ENCODE assay signal across 24 mouse cellular contexts in the genomic region with DNA sequence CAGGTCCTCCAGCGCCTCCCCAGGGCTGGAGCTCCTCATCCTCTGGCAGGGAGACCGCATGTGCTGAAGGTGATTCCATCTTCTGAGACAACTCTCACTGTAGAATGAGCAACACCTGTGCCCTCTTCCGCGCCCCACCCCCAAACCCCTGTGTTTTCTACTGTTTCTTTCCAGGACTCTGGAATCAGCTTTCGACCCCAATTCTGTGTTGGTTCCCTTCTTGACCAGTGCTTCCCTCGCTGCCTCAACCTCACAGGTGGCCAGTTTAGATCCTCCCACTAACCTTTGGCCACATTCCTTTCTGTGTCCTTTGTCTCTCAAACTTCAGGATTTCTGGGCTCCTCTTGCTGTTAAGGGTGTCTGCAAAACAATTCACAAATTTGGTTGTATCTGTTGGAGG. TPM values are rescaled to one million over a fixed set of nuclear protein-coding genes. Genes with fewer than 3 reads are reported as not detected.
DNase-seq lines count a peak whose midpoint lies in the region; ATAC-seq and TF ChIP-seq lines count a peak whose summit lies in the region.
"Had no signal": no experiment of that assay in that cellular context is flagged by ENCODE, and none has a peak within 500 bp of the region (broad histone marks: within the 10 kb centered on the region; RNA-seq: fewer than 3 reads in every experiment).

A gene (minus strand): TSS at position 285 of the 400 bp plus-strand sequence.

- no peak within 1 kb of the TSS for H3K4me2 ChIP-seq in intestine, embryonic 16.5 days (ENCODE audit: low read depth, low read length)
- no peak within 1 kb of the TSS for H3K4me2 ChIP-seq in intestine, embryonic 15.5 days (replicated peaks)
- H3K4me2 ChIP-seq in kidney, embryonic 16.5 days (replicated peaks; ENCODE audit: low read depth, low read length) = no peak within 1 kb of the TSS
- H3K4me2 ChIP-seq: forebrain, embryonic 12.5 days; forebrain, embryonic 15.5 days; heart, embryonic 13.5 days; hindbrain, embryonic 14.5 days had no signal

- ATAC-seq in intestine, embryonic 16.5 days = 0 out of 2 replicates have a peak, but pooled peaks have one; percentile 8
- ATAC-seq in intestine, embryonic 15.5 days = no peak
- no peak for ATAC-seq in kidney, embryonic 16.5 days (ENCODE audit: low FRiP score, low TSS enrichment)
- no peak for ATAC-seq in erythroid progenitor cell, adult 5-6 weeks (replicated peaks; ENCODE audit: low FRiP score, poor library complexity, severe bottlenecking)
- ATAC-seq: forebrain, embryonic 15.5 days had no signal

- no peak for TF ChIP-seq POLR2A in kidney, adult 2 months (IDR thresholded peaks at IDR 0.05; ENCODE audit: low read depth, low read length)

- H3K9ac ChIP-seq in intestine, embryonic 16.5 days (ENCODE audit: low read depth, low read length) = no peak within 1 kb of the TSS
- no peak within 1 kb of the TSS for H3K9ac ChIP-seq in intestine, embryonic 15.5 days
- no peak within 1 kb of the TSS for H3K9ac ChIP-seq in kidney, embryonic 16.5 days (replicated peaks; ENCODE audit: low read length)
- H3K9ac ChIP-seq: forebrain, embryonic 12.5 days; forebrain, embryonic 15.5 days; heart, embryonic 13.5 days; hindbrain, embryonic 14.5 days had no signal

- DNase-seq in kidney, adult 2 months = peak; percentile 90
- DNase-seq in kidney, postnatal 14 days = peak; percentile 60
- DNase-seq in yolk sac, embryonic 10.5 days (ENCODE audit: low spot score) = peak; percentile 13
- no peak for DNase-seq in lung, postnatal 4 days
- DNase-seq: adrenal gland, postnatal 10 days; adrenal gland, postnatal 36 days; cerebellum, adult 18-20 months; cerebellum, adult 9-10 months; cerebellum, postnatal 14 days; gastrocnemius, postnatal 10 days; gastrocnemius, postnatal 36 days; heart, adult 2 months; heart, postnatal 14 days; heart, postnatal 4 days had no signal

- no peak within 1 kb of the TSS for H3K27ac ChIP-seq in intestine, embryonic 16.5 days (ENCODE audit: low read length)
- no peak within 1 kb of the TSS for H3K27ac ChIP-seq in intestine, embryonic 15.5 days
- peak within 1 kb of the TSS; percentile 94 for H3K27ac ChIP-seq in kidney, adult 2 months (ENCODE audit: insufficient read depth, low read depth, low read length)
- no peak within 1 kb of the TSS for H3K27ac ChIP-seq in kidney, embryonic 16.5 days (ENCODE audit: low read length)
- H3K27ac ChIP-seq: forebrain, embryonic 12.5 days; forebrain, embryonic 15.5 days; heart, adult 2 months; heart, embryonic 10.5 days; heart, embryonic 13.5 days; hindbrain, embryonic 14.5 days had no signal

- 77% methylated on average over 6 of the region's 6 CpGs for WGBS in intestine, embryonic 16.5 days
- WGBS in intestine, embryonic 15.5 days = 83% methylated on average over 6 of the region's 6 CpGs
- 59% methylated on average over 6 of the region's 6 CpGs for WGBS in kidney, adult 2 months
- 79% methylated on average over 6 of the region's 6 CpGs for WGBS in kidney, embryonic 16.5 days

- no peaks in the 10 kb centered on the region for H3K9me3 ChIP-seq in intestine, embryonic 16.5 days (ENCODE audit: control insufficient read depth, low read length)
- H3K9me3 ChIP-seq in intestine, embryonic 15.5 days = no peaks in the 10 kb centered on the region
- H3K9me3 ChIP-seq in kidney, embryonic 16.5 days (ENCODE audit: low read length) = no peaks in the 10 kb centered on the region
- H3K9me3 ChIP-seq: forebrain, embryonic 12.5 days; forebrain, embryonic 15.5 days; heart, embryonic 10.5 days; heart, embryonic 13.5 days had no signal

- no peaks in the 10 kb centered on the region for H3K36me3 ChIP-seq in intestine, embryonic 16.5 days (ENCODE audit: control insufficient read depth, insufficient read depth, low read length)
- H3K36me3 ChIP-seq in intestine, embryonic 15.5 days = no peaks in the 10 kb centered on the region
- H3K36me3 ChIP-seq in kidney, adult 2 months (ENCODE audit: control insufficient read depth, insufficient read depth, low read length) = no peaks in the 10 kb centered on the region
- H3K36me3 ChIP-seq in kidney, embryonic 16.5 days (ENCODE audit: insufficient read depth, low read length) = no peaks in the 10 kb centered on the region
- H3K36me3 ChIP-seq: forebrain, embryonic 12.5 days; forebrain, embryonic 15.5 days; heart, embryonic 10.5 days; heart, embryonic 13.5 days had no signal

- no peak for TF ChIP-seq CTCF in kidney, adult 2 months (conservative IDR thresholded peaks at IDR 0.05; ENCODE audit: insufficient read depth, insufficient read length, low read depth, low read length)

- no peak within 1 kb of the TSS for H3K4me3 ChIP-seq in intestine, embryonic 16.5 days (ENCODE audit: low read length)
- H3K4me3 ChIP-seq in intestine, embryonic 15.5 days (replicated peaks) = no peak within 1 kb of the TSS
- H3K4me3 ChIP-seq in kidney, adult 2 months (ENCODE audit: insufficient read depth, low read depth, low read length) = peak within 1 kb of the TSS; percentile 64
- no peak within 1 kb of the TSS for H3K4me3 ChIP-seq in kidney, embryonic 16.5 days (ENCODE audit: low read length)
- H3K4me3 ChIP-seq: forebrain, embryonic 12.5 days; forebrain, embryonic 15.5 days; heart, adult 2 months; heart, embryonic 10.5 days; heart, embryonic 13.5 days had no signal

- H3K27me3 ChIP-seq in intestine, embryonic 16.5 days (replicated peaks; ENCODE audit: control insufficient read depth, insufficient read depth, low read length) = no peaks in the 10 kb centered on the region
- H3K27me3 ChIP-seq in intestine, embryonic 15.5 days (replicated peaks) = no peaks in the 10 kb centered on the region
- H3K27me3 ChIP-seq in kidney, adult 2 months (replicated peaks; ENCODE audit: control insufficient read depth, insufficient read depth, low read length) = no peaks in the 10 kb centered on the region
- no peaks in the 10 kb centered on the region for H3K27me3 ChIP-seq in kidney, embryonic 16.5 days (ENCODE audit: insufficient read depth, low read length)
- H3K27me3 ChIP-seq: forebrain, embryonic 12.5 days; forebrain, embryonic 15.5 days had no signal

- H3K4me1 ChIP-seq in intestine, embryonic 16.5 days (ENCODE audit: control insufficient read depth, insufficient read depth, low read length) = no peaks in the 10 kb centered on the region
- H3K4me1 ChIP-seq in intestine, embryonic 15.5 days (replicated peaks) = no peaks in the 10 kb centered on the region
- H3K4me1 ChIP-seq in kidney, adult 2 months (ENCODE audit: control insufficient read depth, insufficient read depth, low read length) = peaks cover 4% of the 10 kb centered on the region; the same call in 1 of the 2 replicates
- no peaks in the 10 kb centered on the region for H3K4me1 ChIP-seq in kidney, embryonic 16.5 days (ENCODE audit: insufficient read depth, low read length)
- H3K4me1 ChIP-seq: forebrain, embryonic 12.5 days; forebrain, embryonic 15.5 days; heart, embryonic 10.5 days; heart, embryonic 13.5 days had no signal

RNA-seq across cellular contexts. Expression of the gene that starts here (rescaled TPM):
- polyA plus RNA-seq in intestine, embryonic 16.5 days (2015; fragmentation: Nextera tagmentation; extraction: Ambion mirVana) = 0.57 and 0.76 TPM in 2 replicates
- polyA plus RNA-seq in intestine, embryonic 15.5 days (2015; fragmentation: Nextera tagmentation; extraction: Ambion mirVana) = 0.45 and 0.59 TPM in 2 replicates
- 341 and 382 TPM in 2 replicates for polyA plus RNA-seq in kidney, adult 2 months (2012; rRNA removed)
- 5.7 and 7.9 TPM in 2 replicates for polyA plus RNA-seq in kidney, embryonic 16.5 days (2015; fragmentation: Nextera tagmentation; extraction: Ambion mirVana)
- total RNA-seq in erythroid progenitor cell, adult 5-6 weeks (2015; ENCODE audit: low replicate concordance) = 2.5 and 7.1 TPM in 2 replicates
- total RNA-seq in erythroid progenitor cell, adult 5-6 weeks (2017; ENCODE audit: low replicate concordance) = 3.4 and 5.1 TPM in 2 replicates
- total RNA-seq: adrenal gland, postnatal 36 days; gastrocnemius, adult 18-20 months; gastrocnemius, postnatal 10 days; gastrocnemius, postnatal 36 days; heart, adult 2 months; heart, postnatal 14 days; heart, postnatal 4 days had no signal

Comparison
In these comparisons a context has a peak if more than half of its experiments do, and no peak if none do; other contexts are left out.
1. RNA of the gene that starts here (polyA plus RNA-seq): 341 to 382 TPM in kidney, adult 2 months; 5.7 to 7.9 TPM in kidney, embryonic 16.5 days, 0.57 to 0.76 TPM in intestine, embryonic 16.5 days and 0.45 to 0.59 TPM in intestine, embryonic 15.5 days; every median in the first group is over 10 times any median in the second.
2. Peak in ATAC-seq in intestine, embryonic 16.5 days; RNA of the gene not detected or under 1 TPM.
3. DNase-seq: peak in kidney, adult 2 months (single experiment), kidney, postnatal 14 days (single experiment) and yolk sac, embryonic 10.5 days (single experiment); none in lung, postnatal 4 days (0 of 2).